Comparison of ENCODE assay signal across 11 mouse cellular contexts in genomic region chr5:139619301-139620161, GRCm38 (mm10).
DNase-seq lines count a peak whose midpoint lies in the region; ATAC-seq lines count a peak whose summit lies in the region.
"Had no signal": no experiment of that assay in that cellular context is flagged by ENCODE, and none has a peak within 500 bp of the region (broad histone marks: within the 10 kb centered on the region; RNA-seq: fewer than 3 reads in every experiment).

No protein-coding gene starts in this region.

- peak overlapping the region; percentile 8; the same call in 1 of the 2 replicates for H3K4me2 ChIP-seq in lung, embryonic 15.5 days
- peak overlapping the region; percentile 16 for H3K4me2 ChIP-seq in hindbrain, embryonic 11.5 days (replicated peaks; ENCODE audit: low read depth, low read length)
- peak overlapping the region; percentile 26 for H3K4me2 ChIP-seq in midbrain, embryonic 12.5 days (replicated peaks)

- H3K36me3 ChIP-seq in lung, embryonic 15.5 days = no peaks in the 10 kb centered on the region
- H3K36me3 ChIP-seq in hindbrain, embryonic 11.5 days (ENCODE audit: control insufficient read depth, insufficient read depth, low read length) = no peaks in the 10 kb centered on the region
- no peaks in the 10 kb centered on the region for H3K36me3 ChIP-seq in midbrain, embryonic 12.5 days

- WGBS in lung, embryonic 15.5 days = 9% methylated on average over 36 of the region's 36 CpGs
- WGBS in hindbrain, embryonic 11.5 days = 7% methylated on average over 36 of the region's 36 CpGs
- WGBS in midbrain, embryonic 12.5 days = 18% methylated on average over 36 of the region's 36 CpGs

- H3K9ac ChIP-seq in lung, embryonic 15.5 days = no peak overlapping the region
- H3K9ac ChIP-seq in hindbrain, embryonic 11.5 days (ENCODE audit: low read depth, low read length) = peak overlapping the region; percentile 42; the same call in 1 of the 2 replicates
- H3K9ac ChIP-seq in midbrain, embryonic 12.5 days (replicated peaks) = no peak overlapping the region; the same call in 1 of the 2 replicates

- H3K27ac ChIP-seq in lung, embryonic 15.5 days = no peak overlapping the region
- H3K27ac ChIP-seq in hindbrain, embryonic 11.5 days (ENCODE audit: low read depth, low read length) = peak overlapping the region; percentile 67; the same call in 1 of the 2 replicates
- peak overlapping the region; percentile 60 for H3K27ac ChIP-seq in midbrain, embryonic 12.5 days (replicated peaks)

- no peak for DNase-seq in lung, postnatal 14 days
- DNase-seq in hindbrain, embryonic 11.5 days (ENCODE audit: low spot score) = peak; percentile 52
- DNase-seq in gastrocnemius, postnatal 4 days (ENCODE audit: low spot score in 2 of 2) = no peak
- DNase-seq in right cerebral cortex, postnatal 36 days (ENCODE audit: low spot score in 2 of 2) = no peak
- DNase-seq in cerebellum, adult 9-10 months = no peak
- DNase-seq: heart, postnatal 36 days; thymus, adult 18-20 months had no signal

- H3K4me3 ChIP-seq in lung, embryonic 15.5 days = no peak overlapping the region
- H3K4me3 ChIP-seq in hindbrain, embryonic 11.5 days (ENCODE audit: low read depth, low read length) = no peak overlapping the region
- no peak overlapping the region for H3K4me3 ChIP-seq in midbrain, embryonic 12.5 days
- H3K4me3 ChIP-seq: erythroblast, embryonic 14.5 days had no signal

- H3K4me1 ChIP-seq in lung, embryonic 15.5 days = no peaks in the 10 kb centered on the region
- H3K4me1 ChIP-seq in hindbrain, embryonic 11.5 days (replicated peaks; ENCODE audit: control insufficient read depth, insufficient read depth, low read length) = peaks cover 9% of the 10 kb centered on the region
- peaks cover 16% of the 10 kb centered on the region for H3K4me1 ChIP-seq in midbrain, embryonic 12.5 days

- no peak for ATAC-seq in lung, embryonic 15.5 days (ENCODE audit: borderline replicate concordance, extremely low read depth, low FRiP score, low TSS enrichment)
- 0 out of 2 replicates have a peak, but pooled peaks have one; percentile 38 for ATAC-seq in hindbrain, embryonic 11.5 days (ENCODE audit: low FRiP score)
- ATAC-seq in midbrain, embryonic 12.5 days (ENCODE audit: low FRiP score, low read depth) = 0 out of 2 replicates have a peak, but pooled peaks have one; percentile 34
- no peak for ATAC-seq in frontal cortex, adult (ENCODE audit: low TSS enrichment)

- H3K27me3 ChIP-seq in lung, embryonic 15.5 days = peaks cover 27% of the 10 kb centered on the region
- H3K27me3 ChIP-seq in hindbrain, embryonic 11.5 days (ENCODE audit: control insufficient read depth, insufficient read depth, low read length) = peaks cover 6% of the 10 kb centered on the region; the same call in 1 of the 2 replicates
- peaks cover 29% of the 10 kb centered on the region for H3K27me3 ChIP-seq in midbrain, embryonic 12.5 days

- no peaks in the 10 kb centered on the region for H3K9me3 ChIP-seq in lung, embryonic 15.5 days
- H3K9me3 ChIP-seq in hindbrain, embryonic 11.5 days (ENCODE audit: control insufficient read depth, low read length) = no peaks in the 10 kb centered on the region
- H3K9me3 ChIP-seq in midbrain, embryonic 12.5 days = no peaks in the 10 kb centered on the region

Comparison
In these comparisons a context has a peak if more than half of its experiments do, and no peak if none do; other contexts are left out.
1. ATAC-seq: peak in hindbrain, embryonic 11.5 days (single experiment) and midbrain, embryonic 12.5 days (single experiment); none in lung, embryonic 15.5 days (single experiment) and frontal cortex, adult (single experiment).
2. Peak in every context shown above with its lines, with median percentiles within 50 percentile points of each other: H3K4me2 ChIP-seq.